Mouse (Mus musculus) spleen, adult 2 months (tissue): ENCODE measurements around the gene P2rx1.

Experiments used
- CTCF ChIP-seq: fragments of 200-500 bp; IDR thresholded peaks from 2 replicates; pipeline ENCODE4 v1.5.1; 2011; ENCODE audit warnings: mild to moderate bottlenecking, inconsistent platforms; ENCODE audit not compliant: insufficient read depth, insufficient read length, insufficient replicate concordance; ENCODE audit errors: extremely low read depth
- POLR2A ChIP-seq: fragments of 200-500 bp; IDR thresholded peaks from 2 replicates; pipeline ENCODE4 v1.6.1; 2011; ENCODE audit warnings: low read depth, low read length, inconsistent platforms

DNA sequence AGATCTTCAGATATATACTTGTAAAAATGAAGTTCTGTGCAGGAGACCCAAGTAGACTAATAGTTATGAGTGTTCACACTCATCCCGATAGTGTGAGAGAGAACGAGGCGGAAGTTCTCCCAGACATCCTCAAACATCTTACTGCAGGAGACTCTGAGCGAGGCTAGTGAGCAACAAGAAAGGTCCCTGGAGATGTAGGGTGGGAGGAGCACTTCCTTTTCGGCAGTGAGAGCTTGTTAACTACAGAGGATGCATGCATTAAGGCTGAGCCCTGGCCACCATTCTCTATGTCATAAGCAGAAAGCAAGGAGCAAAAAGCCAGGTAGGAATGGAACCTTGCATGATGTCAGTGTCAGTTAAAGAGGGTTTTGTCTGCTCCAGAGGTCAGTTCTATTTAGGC, 11.7 kb upstream of the P2rx1 start:
- TF ChIP-seq CTCF (no peak), POLR2A (no peak)
